Mouse (Mus musculus): ENCODE measurements at regions not wholly inside any gene's neighbourhood (a gene's known extent, or its start where the extent isn't known, plus 50 kb on each side); places are given as distances from the start of the nearest gene placed in this dataset.

GRCm38 (mm10) chr2:110426881-110427280 is 63.9 kb upstream of the Fibin start:
- no peak for DNase-seq

- no peak for DNase-seq
Measured at GRCm38 (mm10) chr2:110452694-110453093, 89.7 kb upstream of the Fibin start.

GRCm38 (mm10) chr2:110472307-110472995 is 109.5 kb upstream of the Fibin start:
- DNase-seq: no peak

- DNase-seq: peak; percentile 20 to 35
Measured at GRCm38 (mm10) chr2:110476591-110476990, 113.6 kb upstream of the Fibin start.

- DNase-seq: no peak
Measured at GRCm38 (mm10) chr2:110481327-110481726, 115.8 kb upstream of the Slc5a12 start.

- DNase-seq: peak in 1 of 2 experiments; percentile 12
Measured at GRCm38 (mm10) chr2:110486201-110486600, 110.9 kb upstream of the Slc5a12 start.

GRCm38 (mm10) chr2:110486724-110487123 is 110.4 kb upstream of the Slc5a12 start:
- DNase-seq: peak; percentile 27 to 30

- DNase-seq: no peak
Measured at GRCm38 (mm10) chr2:110487950-110488349, 109.1 kb upstream of the Slc5a12 start.

GRCm38 (mm10) chr2:110501786-110502185 is 95.3 kb upstream of the Slc5a12 start:
- no peak for DNase-seq

- no peak for DNase-seq
Measured at GRCm38 (mm10) chr2:110508162-110508748, 88.8 kb upstream of the Slc5a12 start.

GRCm38 (mm10) chr2:110523173-110523803 is 73.8 kb upstream of the Slc5a12 start:
- DNase-seq: no peak

- no peak for DNase-seq
Measured at GRCm38 (mm10) chr2:110528191-110528590, 68.9 kb upstream of the Slc5a12 start.

- DNase-seq: no peak
Measured at GRCm38 (mm10) chr2:110540140-110540539, 57.0 kb upstream of the Slc5a12 start.

- no peak for DNase-seq
Measured at GRCm38 (mm10) chr2:110540570-110541357, 56.3 kb upstream of the Slc5a12 start.

- no peak for DNase-seq
Measured at GRCm38 (mm10) chr2:110541358-110541737, 55.8 kb upstream of the Slc5a12 start.

Measured in cerebellum, postnatal 14 days (tissue).